Mouse (Mus musculus): Measurements from ENCODE around the gene Bsdc1.
A peak's percentile ranks its signal among the peaks of the same experiment; 100 is the strongest.

GRCm38 (mm10) chr4:129415892-129416291, 45.5 kb upstream of the Bsdc1 start:
- TF ChIP-seq CTCF (conservative IDR thresholded peaks at IDR 0.05; ENCODE audit: low read length) (peak; percentile 34), NANOG (IDR thresholded peaks at IDR 0.05; ENCODE audit: borderline replicate concordance, low read length) (no peak), POU5F1 (IDR thresholded peaks at IDR 0.05; ENCODE audit: borderline replicate concordance, low read length) (no peak)
